Mouse (Mus musculus): ENCODE measurements around the gene Huwe1. TPM values are rescaled to one million over a fixed set of nuclear protein-coding genes. Genes with fewer than 3 reads are reported as not detected.

The Huwe1 gene
- polyA plus RNA-seq, 1 experiment from 2014 or later = 93.6 TPM

DNA sequence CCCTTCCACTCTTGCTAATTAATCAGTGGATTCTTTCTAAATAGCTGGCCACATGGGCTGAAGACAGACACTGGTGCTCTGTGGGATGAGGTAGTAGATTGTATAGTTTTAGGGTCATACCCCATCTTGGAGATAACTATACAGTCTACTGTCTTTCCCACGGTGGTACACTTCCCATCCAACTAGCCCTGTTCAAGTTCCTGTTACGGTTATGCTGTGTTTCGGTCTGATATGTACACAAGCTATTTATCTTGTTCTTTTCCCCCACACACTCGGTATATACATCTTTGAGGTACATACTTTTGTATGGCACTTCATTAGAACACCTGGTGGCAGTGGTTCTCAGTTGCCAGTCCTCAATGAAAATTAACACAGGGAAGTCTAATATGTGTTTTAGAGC is 111.7 kb downstream of the Huwe1 start:
- peaks cover 3% of the 10 kb centered on the region; the same call in 1 of the 2 replicates for H3K27me3 ChIP-seq (ENCODE audit: control insufficient read depth, insufficient read depth, low read length)
- no peak overlapping the region for H3K9ac ChIP-seq (replicated peaks; ENCODE audit: low read length)
- no peak overlapping the region for H3K4me3 ChIP-seq (replicated peaks; ENCODE audit: low read depth, low read length)
- no peak for DNase-seq
- ATAC-seq (ENCODE audit: low FRiP score, low TSS enrichment) = no peak
- no peaks in the 10 kb centered on the region for H3K9me3 ChIP-seq (ENCODE audit: control insufficient read depth, low read length)
- 85% methylated on average over 4 of the region's 4 CpGs for whole genome bisulfite sequencing
- H3K27ac ChIP-seq (replicated peaks; ENCODE audit: low read depth, low read length) = no peak overlapping the region
- no peak overlapping the region for H3K4me2 ChIP-seq (ENCODE audit: low read length)
- no peaks in the 10 kb centered on the region for H3K4me1 ChIP-seq (ENCODE audit: control insufficient read depth, insufficient read depth, low read length)
- H3K36me3 ChIP-seq (ENCODE audit: control insufficient read depth, insufficient read depth, low read length) = peaks cover 79% of the 10 kb centered on the region

DNA sequence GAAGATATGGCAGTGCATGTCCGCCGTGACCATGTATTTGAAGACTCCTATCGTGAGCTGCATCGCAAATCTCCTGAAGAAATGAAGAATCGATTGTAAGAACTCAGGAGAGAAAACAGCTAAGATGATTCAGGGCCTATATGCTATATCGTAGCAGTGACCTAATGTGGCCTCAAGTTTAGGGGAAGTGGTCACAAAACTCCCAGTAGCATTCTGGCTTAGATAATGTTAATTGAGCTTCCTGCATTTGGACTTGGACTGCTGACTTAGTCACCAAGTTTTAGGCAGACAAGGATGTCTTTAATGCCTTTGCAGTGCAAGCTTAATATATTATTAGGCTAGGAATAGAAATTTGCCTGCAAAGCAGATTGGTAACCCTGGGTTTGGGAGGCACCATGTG is 128.8 kb downstream of the Huwe1 start:
- H3K4me1 ChIP-seq (ENCODE audit: control insufficient read depth, insufficient read depth, low read length) = no peaks in the 10 kb centered on the region
- H3K27ac ChIP-seq (replicated peaks; ENCODE audit: low read depth, low read length) = no peak overlapping the region
- DNase-seq (no peak), ATAC-seq (ENCODE audit: low FRiP score, low TSS enrichment) (no peak)
- no peaks in the 10 kb centered on the region for H3K9me3 ChIP-seq (ENCODE audit: control insufficient read depth, low read length)
- no peak overlapping the region for H3K4me3 ChIP-seq (replicated peaks; ENCODE audit: low read depth, low read length)
- no peaks in the 10 kb centered on the region; the same call in 1 of the 2 replicates for H3K27me3 ChIP-seq (ENCODE audit: control insufficient read depth, insufficient read depth, low read length)
- WGBS = 96% methylated on average over 6 of the region's 6 CpGs
- H3K4me2 ChIP-seq (ENCODE audit: low read length) = no peak overlapping the region
- no peak overlapping the region for H3K9ac ChIP-seq (replicated peaks; ENCODE audit: low read length)
- H3K36me3 ChIP-seq (ENCODE audit: control insufficient read depth, insufficient read depth, low read length) = peaks cover 83% of the 10 kb centered on the region

DNA sequence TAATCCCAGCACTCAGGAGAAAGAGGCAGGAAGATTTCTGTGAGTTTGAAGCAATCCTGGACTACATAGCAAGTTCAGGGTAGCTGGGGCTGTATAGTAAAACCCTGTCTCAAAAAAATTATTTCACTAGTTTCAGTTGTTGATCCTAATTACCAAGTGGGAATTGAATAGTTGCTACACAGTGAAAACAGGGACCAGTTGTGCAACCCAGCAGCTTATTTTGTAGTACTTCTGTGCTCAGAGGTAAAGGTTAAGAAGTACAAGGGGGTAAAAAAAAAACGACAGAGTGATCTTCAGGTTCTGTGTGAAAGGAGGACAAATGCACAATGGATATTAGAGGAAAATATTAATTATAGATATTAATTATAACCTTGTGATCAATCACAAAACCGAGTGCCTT is 138.2 kb downstream of the Huwe1 start:
- Histone ChIP-seq H3K27me3 (ENCODE audit: control insufficient read depth, insufficient read depth, low read length) (no peaks in the 10 kb centered on the region), H3K36me3 (ENCODE audit: control insufficient read depth, insufficient read depth, low read length) (peaks cover 12% of the 10 kb centered on the region), H3K4me3 (replicated peaks; ENCODE audit: low read depth, low read length) (no peak overlapping the region), H3K4me2 (ENCODE audit: low read length) (no peak overlapping the region), H3K4me1 (ENCODE audit: control insufficient read depth, insufficient read depth, low read length) (no peaks in the 10 kb centered on the region), H3K9me3 (ENCODE audit: control insufficient read depth, low read length) (no peaks in the 10 kb centered on the region), H3K9ac (replicated peaks; ENCODE audit: low read length) (no peak overlapping the region), H3K27ac (replicated peaks; ENCODE audit: low read depth, low read length) (no peak overlapping the region)
- DNase-seq (no peak), ATAC-seq (ENCODE audit: low FRiP score, low TSS enrichment) (no peak)
- 70% methylated on average over 2 of the region's 2 CpGs for WGBS

- DNase-seq = peak; percentile 57
These were observed 146.4 kb downstream of the Huwe1 start for GRCm38 (mm10) chrX:151946986-151947385.

GRCm38 (mm10) chrX:151947781-151948180 is 147.2 kb downstream of the Huwe1 start:
- no peaks in the 10 kb centered on the region for H3K27me3 ChIP-seq (ENCODE audit: control insufficient read depth, insufficient read depth, low read length)
- no peaks in the 10 kb centered on the region for H3K9me3 ChIP-seq (ENCODE audit: control insufficient read depth, low read length)
- ATAC-seq (ENCODE audit: low FRiP score, low TSS enrichment) (no peak), DNase-seq (no peak)
- H3K27ac ChIP-seq (replicated peaks; ENCODE audit: low read depth, low read length) = no peak overlapping the region
- H3K4me2 ChIP-seq (ENCODE audit: low read length) = no peak overlapping the region
- 77% methylated on average over 3 of the region's 3 CpGs for WGBS
- no peak overlapping the region for H3K4me3 ChIP-seq (replicated peaks; ENCODE audit: low read depth, low read length)
- no peaks in the 10 kb centered on the region for H3K4me1 ChIP-seq (ENCODE audit: control insufficient read depth, insufficient read depth, low read length)
- H3K36me3 ChIP-seq (ENCODE audit: control insufficient read depth, insufficient read depth, low read length) = no peaks in the 10 kb centered on the region
- no peak overlapping the region for H3K9ac ChIP-seq (replicated peaks; ENCODE audit: low read length)

More at GRCm38 (mm10) chrX:151946986-151947385, 146.4 kb downstream of the Huwe1 start:
- no peak overlapping the region for H3K9ac ChIP-seq (replicated peaks; ENCODE audit: low read length)
- no peak for ATAC-seq (ENCODE audit: low FRiP score, low TSS enrichment)
- no peaks in the 10 kb centered on the region for H3K9me3 ChIP-seq (ENCODE audit: control insufficient read depth, low read length)
- 60% methylated on average over 1 of the region's 1 CpGs for WGBS
- no peaks in the 10 kb centered on the region for H3K36me3 ChIP-seq (ENCODE audit: control insufficient read depth, insufficient read depth, low read length)
- H3K4me2 ChIP-seq (ENCODE audit: low read length) = no peak overlapping the region
- H3K4me1 ChIP-seq (ENCODE audit: control insufficient read depth, insufficient read depth, low read length) = no peaks in the 10 kb centered on the region
- no peak overlapping the region for H3K27ac ChIP-seq (replicated peaks; ENCODE audit: low read depth, low read length)
- H3K27me3 ChIP-seq (ENCODE audit: control insufficient read depth, insufficient read depth, low read length) = no peaks in the 10 kb centered on the region
- H3K4me3 ChIP-seq (replicated peaks; ENCODE audit: low read depth, low read length) = no peak overlapping the region

- WGBS = 55% methylated on average over 1 of the region's 1 CpGs
These were observed 149.6 kb downstream of the Huwe1 start for GRCm38 (mm10) chrX:151950231-151950630.

GRCm38 (mm10) chrX:151951181-151951580 is 150.6 kb downstream of the Huwe1 start:
- Histone ChIP-seq H3K9me3 (ENCODE audit: control insufficient read depth, low read length) (no peaks in the 10 kb centered on the region), H3K27me3 (ENCODE audit: control insufficient read depth, insufficient read depth, low read length) (no peaks in the 10 kb centered on the region), H3K4me1 (ENCODE audit: control insufficient read depth, insufficient read depth, low read length) (no peaks in the 10 kb centered on the region), H3K4me3 (replicated peaks; ENCODE audit: low read depth, low read length) (no peak overlapping the region), H3K9ac (replicated peaks; ENCODE audit: low read length) (no peak overlapping the region), H3K36me3 (ENCODE audit: control insufficient read depth, insufficient read depth, low read length) (no peaks in the 10 kb centered on the region), H3K27ac (replicated peaks; ENCODE audit: low read depth, low read length) (no peak overlapping the region), H3K4me2 (ENCODE audit: low read length) (no peak overlapping the region)
- no peak for ATAC-seq (ENCODE audit: low FRiP score, low TSS enrichment)
- 93% methylated on average over 3 of the region's 3 CpGs for WGBS
- no peak for DNase-seq

More at GRCm38 (mm10) chrX:151950231-151950630, 149.6 kb downstream of the Huwe1 start:
- no peaks in the 10 kb centered on the region for H3K27me3 ChIP-seq (ENCODE audit: control insufficient read depth, insufficient read depth, low read length)
- H3K36me3 ChIP-seq (ENCODE audit: control insufficient read depth, insufficient read depth, low read length) = no peaks in the 10 kb centered on the region
- H3K9me3 ChIP-seq (ENCODE audit: control insufficient read depth, low read length) = no peaks in the 10 kb centered on the region
- DNase-seq (no peak), ATAC-seq (ENCODE audit: low FRiP score, low TSS enrichment) (no peak)
- H3K4me3 ChIP-seq (replicated peaks; ENCODE audit: low read depth, low read length) = no peak overlapping the region
- H3K4me2 ChIP-seq (ENCODE audit: low read length) = no peak overlapping the region
- no peaks in the 10 kb centered on the region for H3K4me1 ChIP-seq (ENCODE audit: control insufficient read depth, insufficient read depth, low read length)
- H3K27ac ChIP-seq (replicated peaks; ENCODE audit: low read depth, low read length) = no peak overlapping the region
- H3K9ac ChIP-seq (replicated peaks; ENCODE audit: low read length) = no peak overlapping the region

MicroRNAs encoded within 50 kb of the gene (microRNA counts, 519-probe panel; counts per million panel counts)
- microRNA mmu-miR-98 = 5,447 counts per million, percentile 61 among the panel's probes with 10 or more counts

Small RNA genes lying within 50 kb of the gene (microRNA-seq; reads per million reads assigned to microRNA genes)
- gene Mir3113 (not detected), gene Mir98 (4,832 reads per million, percentile 91 among the genes with 10 or more reads in this experiment), gene Mirlet7f-2 (2,163 reads per million, percentile 85 among the genes with 10 or more reads in this experiment)

Other genes starting within 250 kb of the Huwe1 start
- 106 and 111 TPM in 2 replicates for gene Hsd17b10, start 201.0 kb downstream of the Huwe1 start, polyA plus RNA-seq (2014; fragmentation: Nextera tagmentation; extraction: Ambion mirVana)
- gene Ribc1, start 215.5 kb downstream of the Huwe1 start, polyA plus RNA-seq (2014; fragmentation: Nextera tagmentation; extraction: Ambion mirVana) = 2.0 and 2.8 TPM in 2 replicates
- 50.2 and 83.1 TPM in 2 replicates for gene Smc1a, start 215.6 kb downstream of the Huwe1 start, polyA plus RNA-seq (2014; fragmentation: Nextera tagmentation; extraction: Ambion mirVana)

All from midbrain, embryonic 14.5 days (tissue).